Mouse (Mus musculus): ENCODE results near the gene Gja4.

- TF ChIP-seq CTCF (IDR thresholded peaks at IDR 0.05; ENCODE audit: extremely low read depth, insufficient read depth, low read length) = no peak
- TF ChIP-seq POLR2A (IDR thresholded peaks at IDR 0.05; ENCODE audit: extremely low read depth, insufficient read depth, low read length) = no peak
These were observed 1.5 kb downstream of the Gja4 start for GRCm38 (mm10) chr4:127312349-127312748.
